Mouse (Mus musculus) ZHBTc4 (cell line): ENCODE measurements at regions not wholly inside any gene's neighbourhood (a gene's known extent, or its start where the extent isn't known, plus 50 kb on each side); places are given as distances from the start of the nearest gene placed in this dataset.

Experiments
- DNase-seq: peaks from one replicate; pipeline ENCODE4 v3.0.0-alpha.2; 2011; ENCODE audit warnings: low read depth, low spot score

GRCm38 (mm10) chr10:123997260-123997659 lies 733.5 kb downstream of the Fam19a2 start:
- no peak for DNase-seq

GRCm38 (mm10) chr10:123998959-123999358 lies 735.2 kb downstream of the Fam19a2 start:
- no peak for DNase-seq

- no peak for DNase-seq
Measured at GRCm38 (mm10) chr10:124045031-124045430, 781.2 kb downstream of the Fam19a2 start.

- no peak for DNase-seq
Measured at GRCm38 (mm10) chr10:124045791-124046190, 782.0 kb downstream of the Fam19a2 start.

- no peak for DNase-seq
Measured at GRCm38 (mm10) chr10:124082756-124083155, 819.0 kb downstream of the Fam19a2 start.

GRCm38 (mm10) chr10:124090547-124090946 lies 826.8 kb downstream of the Fam19a2 start:
- no peak for DNase-seq

GRCm38 (mm10) chr10:124091364-124091763 lies 827.6 kb downstream of the Fam19a2 start:
- no peak for DNase-seq

- DNase-seq: no peak
Measured at GRCm38 (mm10) chr10:124119585-124119984, 855.8 kb downstream of the Fam19a2 start.

GRCm38 (mm10) chr10:124138456-124138855 lies 874.7 kb downstream of the Fam19a2 start:
- no peak for DNase-seq

- no peak for DNase-seq
Measured at GRCm38 (mm10) chr10:124142336-124142735, 878.5 kb downstream of the Fam19a2 start.

- no peak for DNase-seq
Measured at GRCm38 (mm10) chr10:124146751-124147469, 883.1 kb downstream of the Fam19a2 start.

GRCm38 (mm10) chr10:124163441-124163840 lies 899.6 kb downstream of the Fam19a2 start:
- no peak for DNase-seq

- DNase-seq: no peak
Measured at GRCm38 (mm10) chr10:124175598-124175997, 911.8 kb downstream of the Fam19a2 start.

- DNase-seq: no peak
Measured at GRCm38 (mm10) chr10:124208317-124208716, 944.5 kb downstream of the Fam19a2 start.

GRCm38 (mm10) chr10:124219461-124219860 lies 955.7 kb downstream of the Fam19a2 start:
- no peak for DNase-seq

GRCm38 (mm10) chr10:124222068-124222467 lies 958.3 kb downstream of the Fam19a2 start:
- DNase-seq: no peak

GRCm38 (mm10) chr10:124227061-124227460 lies 963.3 kb downstream of the Fam19a2 start:
- no peak for DNase-seq

GRCm38 (mm10) chr10:124249358-124249757 lies 985.6 kb downstream of the Fam19a2 start:
- peak; percentile 2 for DNase-seq

GRCm38 (mm10) chr10:124250004-124250403 lies 986.2 kb downstream of the Fam19a2 start:
- no peak for DNase-seq

GRCm38 (mm10) chr10:124288301-124288995 lies 1024.7 kb downstream of the Fam19a2 start:
- DNase-seq: no peak

- DNase-seq: no peak
Measured at GRCm38 (mm10) chr10:124297198-124297677, 1033.4 kb downstream of the Fam19a2 start.

- no peak for DNase-seq
Measured at GRCm38 (mm10) chr10:124304683-124305082, 1040.9 kb downstream of the Fam19a2 start.

- no peak for DNase-seq
Measured at GRCm38 (mm10) chr10:124305644-124306043, 1041.8 kb downstream of the Fam19a2 start.
